Mouse (Mus musculus) activated CD4-positive, CD25-positive, alpha-beta regulatory T cell (primary cell): ENCODE data around the gene Gdf15. TPM values are rescaled to one million over a fixed set of nuclear protein-coding genes. Genes with fewer than 3 reads are reported as not detected.

Experiments
- polyA plus RNA-seq, 2 experiments: library from polyadenylated mRNA; unstranded; fragments of 100-300 nt; shearing (Covaris generic); gene quantifications; one replicate each; pipeline ENCODE4 v1.2.1; 2017

Gdf15 gene
- polyA plus RNA-seq, result not detected

GRCm38 (mm10) chr8:70632346-70632892, at the start of gene Gdf15:
Gene Gdf15 (minus strand): TSS chr8:70632456.

GRCm38 (mm10) chr8:70673079-70673856, 41.0 kb upstream of the Gdf15 start, which contains the start of gene Lsm4:
Gene Lsm4 (plus strand): TSS chr8:70673248.

GRCm38 (mm10) chr8:70660273-70660725, 28.0 kb upstream of the Gdf15 start, which contains the start of gene Pgpep1:
Gene Pgpep1 (minus strand): TSS chr8:70660388.

GRCm38 (mm10) chr8:70615894-70616293, 16.4 kb downstream of the Gdf15 start, which contains the start of gene Lrrc25:
Gene Lrrc25 (plus strand): TSS chr8:70616155.

GRCm38 (mm10) chr8:70608749-70609367, 23.4 kb downstream of the Gdf15 start, which contains the start of gene Ssbp4:
Gene Ssbp4 (minus strand): TSS chr8:70608872.

GRCm38 (mm10) chr8:70593961-70594609, 38.2 kb downstream of the Gdf15 start, which contains the start of gene Isyna1:
Gene Isyna1 (plus strand): TSS chr8:70594373.

Other genes with a start within 250 kb of the Gdf15 start
- 10 to 100 TPM in 1 of 2 experiments, 1 to 10 TPM in 1; 9.8 to 11.8 TPM for gene Crtc1, start 192.9 kb downstream of the Gdf15 start, polyA plus RNA-seq
- 10 to 100 TPM; 10.3 to 17.8 TPM for gene Klhl26, start 155.5 kb downstream of the Gdf15 start, polyA plus RNA-seq
- gene Tmem59l, start 145.1 kb downstream of the Gdf15 start, polyA plus RNA-seq, result not detected
- not detected for gene Crlf1, start 139.3 kb downstream of the Gdf15 start, polyA plus RNA-seq
- 100 to 1,000 TPM; 103 to 125 TPM for gene Rex1bd, start 125.7 kb downstream of the Gdf15 start, polyA plus RNA-seq
- gene Uba52, start 121.7 kb downstream of the Gdf15 start, polyA plus RNA-seq, result 1,000 to 10,000 TPM in 1 of 2 experiments, 100 to 1,000 TPM in 1; 932 to 1,504 TPM
- 100 to 1,000 TPM; 372 to 404 TPM for gene Fkbp8, start 104.7 kb downstream of the Gdf15 start, polyA plus RNA-seq
- 100 to 1,000 TPM; 108 to 123 TPM for gene Kxd1, start 104.5 kb downstream of the Gdf15 start, polyA plus RNA-seq
- 10 to 100 TPM; 25.7 to 27.7 TPM for gene Ell, start 93.0 kb downstream of the Gdf15 start, polyA plus RNA-seq
- gene Isyna1, start 38.1 kb downstream of the Gdf15 start, polyA plus RNA-seq, result 10 to 100 TPM; 31.5 to 78.3 TPM
- 100 to 1,000 TPM; 121 to 146 TPM for gene Ssbp4, start 23.6 kb downstream of the Gdf15 start, polyA plus RNA-seq
- under 1 TPM; 0.38 to 0.74 TPM for gene Lrrc25, start 16.3 kb downstream of the Gdf15 start, polyA plus RNA-seq
- 1 to 10 TPM; 4.7 to 9.1 TPM for gene Pgpep1, start 27.9 kb upstream of the Gdf15 start, polyA plus RNA-seq
- gene Lsm4, start 40.8 kb upstream of the Gdf15 start, polyA plus RNA-seq, result 100 to 1,000 TPM; 348 to 441 TPM
- 100 to 1,000 TPM; 757 to 879 TPM for gene Jund, start 66.5 kb upstream of the Gdf15 start, polyA plus RNA-seq
- not detected for gene Iqcn, start 71.0 kb upstream of the Gdf15 start, polyA plus RNA-seq
- not detected for gene Gm3336, start 86.1 kb upstream of the Gdf15 start, polyA plus RNA-seq
- 1 to 10 TPM; 1.0 to 1.3 TPM for gene Pde4c, start 91.3 kb upstream of the Gdf15 start, polyA plus RNA-seq
- gene Rab3a, start 122.2 kb upstream of the Gdf15 start, polyA plus RNA-seq, result 10 to 100 TPM in 1 of 2 experiments, 1 to 10 TPM in 1; 9.7 to 16.6 TPM
- 10 to 100 TPM; 59.1 to 73.1 TPM for gene Mpv17l2, start 128.5 kb upstream of the Gdf15 start, polyA plus RNA-seq
- 10 to 100 TPM; 13.9 to 22.7 TPM for gene Pik3r2, start 144.3 kb upstream of the Gdf15 start, polyA plus RNA-seq
- 10 to 100 TPM; 54.7 to 94.0 TPM for gene Mast3, start 172.6 kb upstream of the Gdf15 start, polyA plus RNA-seq
- gene Il12rb1, start 176.0 kb upstream of the Gdf15 start, polyA plus RNA-seq, result 10 to 100 TPM; 29.0 to 82.4 TPM
- gene Arrdc2, start 207.3 kb upstream of the Gdf15 start, polyA plus RNA-seq, result 10 to 100 TPM; 13.9 to 20.1 TPM
- under 1 TPM in 1 of 2 experiments, not detected in 1; 0.06 TPM for gene Kcnn1, start 230.8 kb upstream of the Gdf15 start, polyA plus RNA-seq
- gene Ccdc124, start 241.5 kb upstream of the Gdf15 start, polyA plus RNA-seq, result 10 to 100 TPM; 62.7 to 99.4 TPM